Mouse (Mus musculus) intestine, embryonic 15.5 days (tissue): ENCODE measurements at regions not wholly inside any gene's neighbourhood (a gene's known extent, or its start where the extent isn't known, plus 50 kb on each side); places are given as distances from the start of the nearest gene placed in this dataset.

Experiments used
- ATAC-seq: fragments of 200-750 bp; cut with Nextera tagmentation; 2 replicates; pipeline ENCODE4 v1.8.0; 2017; ENCODE audit warnings: moderate TSS enrichment, moderate library complexity
- H3K27ac ChIP-seq: fragments of 300-500 bp; sonication (generic); 2 replicates; pipeline ENCODE4 v1.5.1; 2015; ENCODE audit warnings: mild to moderate bottlenecking, inconsistent platforms
- H3K27me3 ChIP-seq: fragments of 300-500 bp; sonication (generic); replicated peaks from 2 replicates; pipeline ENCODE4 v1.6.1; 2015; ENCODE audit warnings: inconsistent platforms
- H3K36me3 ChIP-seq: fragments of 300-500 bp; sonication (generic); 2 replicates; pipeline ENCODE4 v1.6.1; 2015; ENCODE audit warnings: inconsistent platforms
- H3K4me1 ChIP-seq: fragments of 300-500 bp; sonication (generic); replicated peaks from 2 replicates; pipeline ENCODE4 v1.6.1; 2015; ENCODE audit warnings: inconsistent platforms
- H3K4me2 ChIP-seq: fragments of 300-500 bp; sonication (generic); replicated peaks from 2 replicates; pipeline ENCODE4 v1.6.1; 2015; ENCODE audit warnings: mild to moderate bottlenecking, inconsistent platforms
- H3K4me3 ChIP-seq: fragments of 300-500 bp; sonication (generic); replicated peaks from 2 replicates; pipeline ENCODE4 v1.5.1; 2015; ENCODE audit warnings: inconsistent platforms
- H3K9ac ChIP-seq: fragments of 300-500 bp; sonication (generic); 2 replicates; pipeline ENCODE4 v1.6.1; 2015; ENCODE audit warnings: inconsistent platforms
- H3K9me3 ChIP-seq: fragments of 300-500 bp; sonication (generic); 2 replicates; pipeline ENCODE4 v1.6.1; 2016; ENCODE audit warnings: inconsistent platforms
- WGBS: fragments of 180-500 bp; shearing (Covaris S2); methylation state at CpG from one replicate; pipeline ENCODE4 v1.1.7; 2015; 5-methylcytosine and 5-hydroxymethylcytosine counted together

DNA sequence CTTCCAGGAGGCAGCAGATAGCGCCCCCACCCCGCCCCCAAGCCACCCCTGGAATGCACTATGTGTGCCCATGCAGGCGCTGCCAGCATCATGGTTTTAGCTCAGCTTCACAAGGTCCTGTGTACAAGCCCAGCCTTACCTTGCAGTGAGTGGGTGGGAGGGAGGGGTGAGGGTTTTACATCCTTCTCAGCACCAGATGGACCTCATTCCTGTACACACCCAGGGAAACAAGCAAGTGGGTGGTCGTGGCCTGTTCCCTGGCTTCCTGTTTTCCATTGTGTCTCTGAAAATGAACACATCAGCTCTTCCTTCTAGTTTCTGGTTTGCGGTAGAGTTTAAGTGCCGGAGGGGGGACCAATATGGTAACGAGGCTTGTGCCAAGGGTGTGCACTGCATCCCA is 438.2 kb downstream of the Zfp536 start:
- H3K4me2 ChIP-seq: no peak overlapping the region
- H3K4me1 ChIP-seq: peaks cover 23% of the 10 kb centered on the region
- no peaks in the 10 kb centered on the region for H3K36me3 ChIP-seq
- H3K9ac ChIP-seq: no peak overlapping the region
- H3K4me3 ChIP-seq: no peak overlapping the region
- H3K27me3 ChIP-seq: peaks cover 3% of the 10 kb centered on the region; the same call in 1 of the 2 replicates
- no peaks in the 10 kb centered on the region for H3K9me3 ChIP-seq
- no peak overlapping the region for H3K27ac ChIP-seq
- WGBS: 54% methylated on average over 7 of the region's 7 CpGs
- ATAC-seq: no peak

DNA sequence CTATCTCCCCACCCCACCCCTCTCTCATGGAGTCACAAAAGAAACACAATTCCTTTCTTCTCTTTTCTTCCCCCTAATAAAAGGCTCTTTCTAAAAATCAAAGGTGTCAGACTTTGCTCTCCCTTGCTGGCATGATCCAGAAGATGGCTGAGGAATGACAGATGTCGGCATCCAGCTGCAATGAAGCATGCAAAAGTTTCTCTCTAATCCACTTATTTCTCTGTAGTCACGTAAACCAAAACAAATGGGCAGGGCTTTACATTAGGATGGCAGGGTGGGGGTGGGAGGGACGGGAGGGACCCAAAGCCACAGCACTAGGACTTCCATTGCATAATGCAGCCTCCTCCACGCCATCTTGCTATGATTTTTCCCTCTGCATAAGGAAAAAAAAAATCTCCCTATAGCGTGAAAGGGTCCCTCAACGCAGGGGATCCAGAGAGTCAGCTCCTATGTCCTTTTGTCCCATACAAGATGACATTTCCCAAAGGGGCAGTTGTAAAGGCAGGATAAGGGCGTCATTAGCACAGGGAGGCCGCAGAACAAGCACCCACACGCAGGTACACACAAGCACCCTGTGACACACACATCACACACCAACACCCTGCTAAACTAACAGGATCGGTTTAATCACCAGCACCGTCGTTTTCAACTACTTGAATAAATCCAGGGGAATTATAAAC is 437.1 kb downstream of the Zfp536 start:
- H3K4me2 ChIP-seq: peak overlapping the region; percentile 70
- H3K27me3 ChIP-seq: peaks cover 3% of the 10 kb centered on the region; the same call in 1 of the 2 replicates
- H3K9ac ChIP-seq: no peak overlapping the region
- peaks cover 23% of the 10 kb centered on the region for H3K4me1 ChIP-seq
- no peaks in the 10 kb centered on the region for H3K9me3 ChIP-seq
- no peaks in the 10 kb centered on the region for H3K36me3 ChIP-seq
- WGBS: 26% methylated on average over 12 of the region's 12 CpGs
- no peak overlapping the region for H3K27ac ChIP-seq
- H3K4me3 ChIP-seq: peak overlapping the region; percentile 26
- no peak for ATAC-seq

DNA sequence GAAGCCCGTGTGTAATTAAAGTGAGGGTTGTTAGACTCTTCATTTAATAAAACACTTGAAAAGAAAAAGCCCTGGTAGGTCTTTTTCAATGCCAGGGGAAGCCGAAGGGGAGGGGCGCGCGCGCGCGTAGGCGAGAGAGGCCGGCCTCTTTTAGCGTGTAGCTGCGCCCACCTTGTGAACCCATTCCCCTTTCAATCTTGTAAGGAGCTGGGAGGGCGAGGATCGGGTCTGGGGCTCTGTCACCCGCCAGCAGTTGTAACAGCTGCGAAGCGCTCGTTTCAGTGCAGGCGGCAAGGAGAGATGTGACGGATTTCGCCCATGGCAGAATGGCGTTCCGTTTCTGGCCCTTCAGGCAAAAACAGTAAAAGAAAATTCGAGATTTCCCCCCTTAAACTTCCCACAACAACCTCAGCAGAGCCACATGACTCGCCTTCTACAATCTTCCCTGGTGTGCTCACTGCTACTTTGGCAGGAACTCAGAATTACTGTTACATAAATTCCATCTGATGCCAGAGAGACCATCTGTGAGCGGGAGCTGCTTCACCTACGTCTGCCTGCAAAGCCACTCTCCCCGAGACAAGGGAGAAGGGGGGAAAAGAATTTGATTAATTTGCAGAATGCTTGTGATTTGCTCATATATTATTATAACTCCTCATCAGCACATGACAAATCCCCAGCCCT is 436.4 kb downstream of the Zfp536 start:
- H3K4me2 ChIP-seq: peak overlapping the region; percentile 70
- H3K27me3 ChIP-seq: peaks cover 3% of the 10 kb centered on the region; the same call in 1 of the 2 replicates
- no peak overlapping the region for H3K27ac ChIP-seq
- H3K9ac ChIP-seq: peak overlapping the region; percentile 32
- no peaks in the 10 kb centered on the region for H3K36me3 ChIP-seq
- peaks cover 23% of the 10 kb centered on the region for H3K4me1 ChIP-seq
- H3K9me3 ChIP-seq: no peaks in the 10 kb centered on the region
- WGBS: 10% methylated on average over 28 of the region's 28 CpGs
- no peak for ATAC-seq
- peak overlapping the region; percentile 26 for H3K4me3 ChIP-seq

DNA sequence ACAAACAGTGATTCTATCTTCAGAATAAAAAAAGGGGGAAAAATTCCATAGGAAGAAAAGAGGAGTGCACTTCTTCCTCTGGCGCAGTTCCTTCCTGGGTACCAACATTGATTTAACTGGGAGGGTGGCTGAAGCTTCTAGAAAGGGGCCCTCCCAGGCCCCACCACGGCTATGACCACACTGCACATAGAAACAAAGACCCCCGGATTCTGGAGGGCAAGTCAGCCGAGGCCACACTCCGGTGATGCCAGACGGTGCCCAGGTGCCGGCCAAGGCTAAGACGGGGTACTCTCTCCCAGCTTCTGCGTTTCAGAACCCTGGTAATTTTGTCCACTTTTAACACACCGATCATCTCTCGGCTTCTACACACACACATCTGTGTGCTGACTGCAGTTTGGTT is 435.8 kb downstream of the Zfp536 start:
- WGBS: 54% methylated on average over 11 of the region's 11 CpGs
- Histone ChIP-seq H3K4me2 (peak overlapping the region; percentile 70), H3K9me3 (no peaks in the 10 kb centered on the region), H3K36me3 (no peaks in the 10 kb centered on the region), H3K4me1 (peaks cover 23% of the 10 kb centered on the region), H3K27me3 (peaks cover 3% of the 10 kb centered on the region; the same call in 1 of the 2 replicates), H3K27ac (no peak overlapping the region), H3K4me3 (no peak overlapping the region), H3K9ac (no peak overlapping the region)
- ATAC-seq: no peak

DNA sequence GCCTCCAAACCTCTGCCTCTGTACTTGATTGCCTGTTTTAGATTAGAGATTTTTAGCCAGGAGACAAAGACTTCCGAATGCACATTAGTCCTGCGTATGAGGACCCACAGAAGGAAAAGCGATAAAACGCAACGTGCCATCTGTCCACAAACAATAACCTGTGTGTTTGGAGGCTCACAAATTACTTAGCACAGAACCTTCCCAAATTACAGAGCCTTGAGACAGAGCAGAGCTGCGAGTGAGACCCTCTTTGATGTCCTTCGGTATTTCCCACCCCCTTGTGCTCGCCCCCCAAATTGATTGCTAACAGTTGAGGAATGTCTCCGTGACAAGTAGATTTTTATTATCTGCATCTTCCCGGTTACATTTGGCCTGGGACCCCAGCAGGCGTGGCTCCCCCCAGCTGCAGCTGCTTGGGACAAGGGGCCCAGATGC is 435.4 kb downstream of the Zfp536 start:
- Histone ChIP-seq H3K9ac (no peak overlapping the region), H3K4me3 (no peak overlapping the region), H3K4me2 (peak overlapping the region; percentile 70), H3K4me1 (peaks cover 25% of the 10 kb centered on the region), H3K27me3 (peaks cover 3% of the 10 kb centered on the region; the same call in 1 of the 2 replicates), H3K36me3 (no peaks in the 10 kb centered on the region), H3K9me3 (no peaks in the 10 kb centered on the region), H3K27ac (no peak overlapping the region)
- 24% methylated on average over 11 of the region's 11 CpGs for WGBS
- no peak for ATAC-seq

DNA sequence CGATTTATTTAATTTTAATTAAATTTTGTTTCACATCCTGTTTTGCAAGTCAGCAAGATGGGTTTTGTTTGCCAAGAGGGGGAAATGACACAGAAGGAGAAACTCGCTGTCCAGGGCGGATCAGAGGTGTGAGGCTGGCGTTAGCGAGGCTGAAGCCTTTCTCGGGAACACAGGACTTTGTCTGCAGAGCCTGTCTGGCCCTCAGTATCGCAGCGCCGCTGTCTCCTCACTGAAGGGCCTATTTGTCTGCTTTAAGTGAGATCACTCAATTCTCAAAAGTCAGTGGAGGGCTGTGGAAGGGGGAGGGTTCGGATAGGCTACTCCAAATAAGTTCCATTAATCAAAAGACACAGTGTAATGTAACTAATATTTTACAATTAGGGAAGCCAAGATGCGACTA is 430.8 kb downstream of the Zfp536 start:
- WGBS: 14% methylated on average over 11 of the region's 11 CpGs
- Histone ChIP-seq H3K4me2 (peak overlapping the region; percentile 71), H3K27me3 (peaks cover 4% of the 10 kb centered on the region; the same call in 1 of the 2 replicates), H3K9me3 (no peaks in the 10 kb centered on the region), H3K4me3 (0 out of 2 replicates have a peak overlapping the region, but pooled peaks have one; percentile 29), H3K9ac (no peak overlapping the region), H3K36me3 (no peaks in the 10 kb centered on the region), H3K27ac (no peak overlapping the region), H3K4me1 (peaks cover 18% of the 10 kb centered on the region)
- 0 out of 2 replicates have a peak, but pooled peaks have one; percentile 23 for ATAC-seq

DNA sequence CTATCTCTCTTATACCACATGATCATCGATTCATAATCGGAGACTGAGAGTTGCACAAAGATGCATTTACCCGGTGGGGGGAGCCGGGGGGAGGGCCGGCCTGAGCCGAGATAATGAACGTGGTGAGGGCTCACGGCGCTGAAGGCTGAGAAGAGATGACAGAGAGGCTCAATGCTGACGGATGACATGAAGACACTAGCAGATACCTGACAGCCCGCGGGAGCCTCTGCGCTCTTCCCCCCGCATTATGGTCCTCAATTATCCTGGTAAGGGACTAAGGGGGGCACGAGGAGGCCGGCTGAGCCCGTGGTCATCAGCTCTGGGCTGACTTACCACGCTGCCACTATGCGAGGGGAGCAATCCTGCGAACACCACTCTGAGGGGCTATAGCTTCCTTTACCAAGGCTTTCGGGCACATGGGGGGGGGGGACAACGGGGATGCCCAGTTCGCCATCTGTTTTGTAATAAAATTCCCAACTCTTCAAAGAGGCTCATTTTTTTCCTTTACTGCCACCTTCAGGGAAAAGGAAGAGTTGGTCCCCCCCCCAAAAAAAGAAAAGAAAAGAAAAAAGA is 430.3 kb downstream of the Zfp536 start:
- 17% methylated on average over 23 of the region's 23 CpGs for WGBS
- H3K4me2 ChIP-seq: peak overlapping the region; percentile 71
- peaks cover 13% of the 10 kb centered on the region for H3K4me1 ChIP-seq
- H3K9ac ChIP-seq: peak overlapping the region; percentile 17; the same call in 1 of the 2 replicates
- no peaks in the 10 kb centered on the region for H3K36me3 ChIP-seq
- H3K9me3 ChIP-seq: no peaks in the 10 kb centered on the region
- H3K27me3 ChIP-seq: 0 out of 2 replicates have a peak, but pooled peaks cover 2% of the 10 kb centered on the region
- peak overlapping the region; percentile 29 for H3K4me3 ChIP-seq
- peak; percentile 44; the same call in 1 of the 2 replicates for ATAC-seq
- no peak overlapping the region for H3K27ac ChIP-seq

DNA sequence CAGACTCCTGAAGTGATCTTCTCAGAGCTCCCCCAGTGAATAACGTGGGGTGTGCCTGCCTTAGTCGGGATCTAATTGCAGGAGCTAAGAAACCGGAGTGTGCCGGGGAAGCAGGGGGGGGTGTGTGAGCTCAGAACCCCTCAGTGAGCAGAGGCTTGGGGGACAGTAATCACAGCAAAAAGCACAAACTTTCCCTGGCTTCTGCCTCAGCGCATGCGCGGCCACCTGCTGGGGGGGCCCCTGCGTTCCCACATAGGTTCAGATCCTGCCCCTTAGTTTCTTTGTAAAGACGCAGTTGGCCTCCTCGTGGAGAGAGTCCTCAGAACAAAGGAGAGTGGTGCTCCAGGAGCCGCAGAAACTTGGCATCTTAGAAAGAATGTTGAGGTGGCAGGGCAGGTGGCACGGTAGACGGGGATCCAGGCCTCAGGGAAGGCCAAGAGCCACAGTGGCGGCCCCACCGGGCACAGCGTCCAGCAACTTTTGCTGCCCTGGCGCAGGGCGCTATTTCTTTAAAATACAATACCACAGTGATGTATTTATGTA is 429.7 kb downstream of the Zfp536 start:
- ATAC-seq: no peak
- H3K4me1 ChIP-seq: peaks cover 10% of the 10 kb centered on the region; the same call in 1 of the 2 replicates
- 0 out of 2 replicates have a peak, but pooled peaks cover 2% of the 10 kb centered on the region for H3K27me3 ChIP-seq
- H3K4me2 ChIP-seq: peak overlapping the region; percentile 71
- H3K27ac ChIP-seq: no peak overlapping the region
- no peak overlapping the region for H3K4me3 ChIP-seq
- no peak overlapping the region for H3K9ac ChIP-seq
- WGBS: 50% methylated on average over 18 of the region's 18 CpGs
- H3K36me3 ChIP-seq: no peaks in the 10 kb centered on the region
- H3K9me3 ChIP-seq: no peaks in the 10 kb centered on the region

DNA sequence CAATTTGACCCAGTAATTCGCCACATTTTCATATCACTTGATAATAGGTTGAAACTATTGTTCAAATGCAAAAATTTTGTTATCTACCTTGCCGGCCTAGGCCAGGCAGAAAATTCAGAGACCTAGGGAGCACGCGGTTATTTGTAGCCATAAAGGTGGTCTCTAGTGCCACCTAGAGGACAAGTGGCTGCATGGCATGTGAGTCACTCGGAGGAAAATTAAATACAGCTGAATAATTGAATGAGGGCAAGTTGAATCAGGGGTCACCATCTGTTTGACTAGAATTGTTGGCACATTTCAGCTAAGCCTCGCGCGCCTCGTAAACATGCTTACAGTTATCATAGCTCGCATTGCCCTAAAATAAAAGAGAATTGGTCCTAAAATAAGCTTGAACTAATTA is 427.4 kb downstream of the Zfp536 start:
- no peaks in the 10 kb centered on the region for H3K9me3 ChIP-seq
- H3K4me1 ChIP-seq: peaks cover 10% of the 10 kb centered on the region; the same call in 1 of the 2 replicates
- no peak overlapping the region for H3K4me3 ChIP-seq
- no peaks in the 10 kb centered on the region for H3K36me3 ChIP-seq
- 2% methylated on average over 10 of the region's 10 CpGs for WGBS
- ATAC-seq: peak; percentile 50; the same call in 1 of the 2 replicates
- 0 out of 2 replicates have a peak, but pooled peaks cover 2% of the 10 kb centered on the region for H3K27me3 ChIP-seq
- H3K9ac ChIP-seq: no peak overlapping the region
- H3K27ac ChIP-seq: no peak overlapping the region
- no peak overlapping the region for H3K4me2 ChIP-seq

DNA sequence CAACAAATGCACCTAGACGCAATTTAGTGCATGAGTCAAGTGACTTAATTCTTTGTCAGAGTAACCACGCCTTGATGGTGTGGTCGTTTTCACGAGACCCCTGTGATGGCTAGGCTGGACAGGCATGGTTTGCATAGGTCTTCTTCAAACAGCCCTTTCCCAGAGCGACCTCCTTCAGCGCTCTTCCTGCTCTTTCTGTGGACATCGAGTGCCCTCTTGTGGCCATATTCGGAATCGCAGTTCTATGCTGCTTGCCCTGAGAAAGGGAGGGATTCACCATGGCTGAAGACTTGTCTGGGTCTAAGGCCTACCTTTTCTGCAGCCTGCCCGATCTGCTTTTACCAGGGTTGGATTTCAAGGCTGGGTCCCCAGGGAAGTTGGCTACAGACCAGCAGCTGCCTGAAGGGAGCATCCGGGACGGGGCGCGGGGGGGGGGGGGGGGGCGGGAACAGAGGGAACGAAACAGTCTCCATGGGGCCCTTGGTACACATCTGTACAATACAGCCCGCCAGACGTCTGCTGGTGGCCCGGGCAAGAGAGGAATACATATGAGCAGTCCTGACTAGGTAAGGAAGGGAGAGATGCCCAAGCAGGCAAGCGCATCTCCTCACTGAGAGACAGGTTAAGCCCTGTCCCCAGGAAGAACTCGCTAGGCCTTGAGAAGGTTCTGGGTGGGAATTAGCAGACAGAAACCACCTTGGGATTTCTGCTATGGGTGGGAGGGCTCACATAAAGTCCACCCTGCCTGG is 415.6 kb downstream of the Zfp536 start:
- Histone ChIP-seq H3K36me3 (no peaks in the 10 kb centered on the region), H3K27ac (no peak overlapping the region), H3K27me3 (no peaks in the 10 kb centered on the region), H3K4me3 (no peak overlapping the region), H3K9me3 (no peaks in the 10 kb centered on the region), H3K4me2 (0 out of 2 replicates have a peak overlapping the region, but pooled peaks have one; percentile 22), H3K4me1 (peaks cover 7% of the 10 kb centered on the region), H3K9ac (no peak overlapping the region)
- WGBS: 24% methylated on average over 21 of the region's 21 CpGs
- peak; percentile 53 for ATAC-seq

DNA sequence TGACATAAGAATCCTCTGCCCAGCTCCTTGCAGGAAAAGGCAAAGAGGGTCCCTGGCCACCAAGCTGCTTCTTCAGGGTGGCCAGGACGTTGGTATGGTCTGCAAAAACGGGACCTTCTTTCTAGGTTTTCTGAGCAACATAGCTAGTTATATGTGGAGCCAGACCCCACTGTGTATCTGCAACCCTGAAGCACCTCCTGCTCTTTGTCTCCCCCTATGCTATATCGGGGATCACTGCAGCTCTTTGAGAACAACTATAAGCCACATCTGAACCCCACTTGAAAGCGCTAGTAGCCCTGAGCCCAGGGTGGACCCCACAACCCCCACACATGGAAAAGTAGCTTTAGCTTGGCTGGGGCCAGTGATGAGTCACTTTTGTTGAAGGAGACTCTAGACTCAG is 414.9 kb downstream of the Zfp536 start:
- Histone ChIP-seq H3K9ac (no peak overlapping the region), H3K9me3 (no peaks in the 10 kb centered on the region), H3K4me1 (peaks cover 7% of the 10 kb centered on the region), H3K36me3 (no peaks in the 10 kb centered on the region), H3K4me3 (no peak overlapping the region), H3K27ac (no peak overlapping the region), H3K27me3 (no peaks in the 10 kb centered on the region), H3K4me2 (no peak overlapping the region)
- ATAC-seq: no peak
- 73% methylated on average over 4 of the region's 4 CpGs for WGBS
